Mouse (Mus musculus) A20 (cell line): ENCODE measurements at regions not wholly inside any gene's neighbourhood (a gene's known extent, or its start where the extent isn't known, plus 50 kb on each side); places are given as distances from the start of the nearest gene placed in this dataset.

Experiments used
- DNase-seq: peaks from one replicate; pipeline ENCODE4 v3.0.0-alpha.2; 2011; ENCODE audit warnings: low read depth, low spot score

GRCm38 (mm10) chrX:105346420-105346819, 153.2 kb upstream of the Cypt2 start:
- no peak for DNase-seq

DNA sequence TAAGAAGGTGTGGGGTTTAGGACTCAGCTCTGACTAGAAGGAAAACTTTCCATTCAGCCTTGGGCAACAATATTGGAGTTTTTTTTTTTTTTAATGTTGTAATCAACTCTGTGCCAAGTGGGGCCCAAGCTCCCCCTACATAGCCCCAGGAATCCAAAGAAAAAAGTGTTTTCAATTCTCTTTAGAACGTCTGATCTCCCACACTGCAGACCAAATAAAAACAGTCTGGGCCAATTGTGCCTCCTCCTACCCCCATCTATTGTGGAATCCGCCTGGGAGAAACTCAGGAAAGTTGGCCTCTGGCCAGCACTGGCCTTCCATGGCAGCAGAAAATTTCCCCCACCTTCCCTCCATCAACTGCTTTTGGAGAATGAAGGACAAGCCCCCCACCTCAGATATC, 133.3 kb upstream of the Cypt2 start:
- DNase-seq: no peak

DNA sequence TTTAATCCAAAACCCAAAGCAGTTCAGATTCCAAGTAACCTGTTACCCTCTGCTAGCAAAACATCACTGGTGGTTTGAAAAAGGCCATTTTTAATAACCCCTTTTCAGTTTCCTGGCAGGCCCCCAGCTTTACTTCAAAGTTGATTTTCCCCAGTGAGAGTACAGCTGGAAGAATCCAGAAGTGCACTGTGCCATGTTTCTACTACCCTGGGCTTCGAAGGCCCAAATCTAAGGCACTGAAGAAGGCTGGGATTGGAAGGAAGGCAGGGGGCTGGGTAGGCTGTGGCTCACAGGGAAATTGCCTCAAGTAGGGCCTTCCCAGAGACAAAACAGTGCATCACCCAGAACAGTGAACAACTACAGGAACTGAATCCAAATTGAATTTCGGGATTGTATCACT, 131.6 kb upstream of the Cypt2 start:
- DNase-seq: no peak

GRCm38 (mm10) chrX:105390506-105390905, 109.1 kb upstream of the Cypt2 start:
- DNase-seq: no peak

DNA sequence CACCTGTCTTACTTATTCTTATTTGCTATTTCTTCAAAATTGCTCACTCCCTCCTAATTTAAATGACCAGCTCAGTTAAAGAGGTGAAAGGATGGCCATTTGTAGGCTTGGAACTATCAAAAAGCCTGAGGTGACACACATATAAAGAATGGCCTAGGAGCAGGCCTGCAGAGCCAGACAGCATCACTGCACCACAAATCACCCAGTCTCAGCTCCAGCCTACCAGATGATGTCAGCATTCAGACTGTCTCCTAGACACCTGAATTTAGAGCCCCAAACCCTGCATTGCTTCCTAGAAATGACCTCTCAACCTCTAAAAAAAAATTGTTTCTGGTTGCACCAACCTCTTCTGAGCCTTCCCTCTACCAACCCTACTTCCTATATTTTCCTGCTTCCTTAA, 108.5 kb upstream of the Cypt2 start:
- DNase-seq: no peak

GRCm38 (mm10) chrX:105391680-105392462, 107.7 kb upstream of the Cypt2 start:
- peak; percentile 30 for DNase-seq

GRCm38 (mm10) chrX:105393259-105393658, 106.3 kb upstream of the Cypt2 start:
- no peak for DNase-seq

DNA sequence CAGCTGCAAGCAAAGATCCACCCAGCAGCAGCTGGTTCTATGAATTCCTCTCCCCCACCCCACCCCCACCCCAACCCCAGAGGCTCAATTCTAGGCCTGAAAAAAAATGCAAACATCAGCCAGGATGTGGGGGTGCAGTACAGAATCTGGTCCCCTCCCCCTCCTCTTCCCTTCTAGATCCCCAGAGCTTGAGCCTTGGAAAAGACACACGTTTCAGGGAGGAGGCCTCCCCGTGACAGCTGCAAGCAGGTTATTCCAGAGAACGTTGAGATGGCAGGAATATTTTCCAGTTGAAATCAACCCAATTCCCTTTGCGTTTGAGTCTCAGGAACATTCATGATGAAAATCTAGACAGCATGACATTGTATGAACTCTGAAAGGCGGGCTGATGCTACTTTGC, 86.2 kb upstream of the Cypt2 start:
- no peak for DNase-seq

DNA sequence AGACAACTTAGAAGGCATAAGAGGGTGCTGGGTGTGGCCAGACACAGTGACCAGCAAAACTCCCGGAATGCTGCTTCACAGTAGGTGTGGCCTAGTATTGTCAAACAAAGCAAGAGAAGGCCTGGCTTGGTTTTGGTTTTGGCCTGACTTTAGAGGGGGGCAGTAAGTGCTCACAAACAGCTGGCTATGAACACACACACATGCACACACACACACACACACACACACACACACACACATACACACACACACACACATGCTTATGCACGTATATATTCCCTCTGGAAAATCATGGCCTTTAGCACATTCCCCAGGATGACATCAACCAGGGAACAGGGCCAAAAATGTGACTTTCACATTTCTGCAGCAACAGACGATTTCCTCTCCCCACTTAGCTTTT, 78.6 kb upstream of the Cypt2 start:
- no peak for DNase-seq
